Mouse (Mus musculus): ENCODE results near the gene Krt12.

- TF ChIP-seq CTCF (IDR thresholded peaks at IDR 0.05) (no peak), EP300 (IDR thresholded peaks at IDR 0.05) (no peak)
Measured at GRCm38 (mm10) chr11:99461736-99462135, 39.7 kb upstream of the Krt12 start.
